Mouse (Mus musculus) layer of hippocampus, adult 11-12 months (tissue): ENCODE data around the gene Ano6.

Experiments used
- DNase-seq: peaks from one replicate; pipeline ENCODE4 v3.0.0; 2022; ENCODE audit warnings: low spot score

Gene Ano6

GRCm38 (mm10) chr15:95768703-95769102 is 21.9 kb upstream of the Ano6 start:
- no peak for DNase-seq

- DNase-seq, result no peak
Observed at GRCm38 (mm10) chr15:95769576-95769975, 21.1 kb upstream of the Ano6 start.

GRCm38 (mm10) chr15:95770307-95770706 is 20.3 kb upstream of the Ano6 start:
- no peak for DNase-seq

GRCm38 (mm10) chr15:95772374-95772773 is 18.3 kb upstream of the Ano6 start:
- DNase-seq, result no peak

GRCm38 (mm10) chr15:95772861-95773836 is 17.5 kb upstream of the Ano6 start:
- DNase-seq, result peak; percentile 54

- DNase-seq, result no peak
Observed at GRCm38 (mm10) chr15:95774197-95774596, 16.4 kb upstream of the Ano6 start.

GRCm38 (mm10) chr15:95774674-95775414 is 15.8 kb upstream of the Ano6 start:
- DNase-seq, result no peak

- no peak for DNase-seq
Observed at GRCm38 (mm10) chr15:95777743-95778142, 12.9 kb upstream of the Ano6 start.

GRCm38 (mm10) chr15:95778710-95779109 is 11.9 kb upstream of the Ano6 start:
- no peak for DNase-seq

GRCm38 (mm10) chr15:95786624-95787023 is 4.0 kb upstream of the Ano6 start:
- no peak for DNase-seq

GRCm38 (mm10) chr15:95787578-95787977 is 3.1 kb upstream of the Ano6 start:
- no peak for DNase-seq

GRCm38 (mm10) chr15:95789562-95790528 is 798 bp upstream of the Ano6 start:
- DNase-seq, result no peak

GRCm38 (mm10) chr15:95791141-95791791 is 623 bp downstream of the Ano6 start:
- no peak for DNase-seq

- no peak for DNase-seq
Observed at GRCm38 (mm10) chr15:95791855-95792254, 1.2 kb downstream of the Ano6 start.

- no peak for DNase-seq
Observed at GRCm38 (mm10) chr15:95792261-95793260, 1.9 kb downstream of the Ano6 start.

GRCm38 (mm10) chr15:95793748-95794491 is 3.3 kb downstream of the Ano6 start:
- DNase-seq, result no peak

GRCm38 (mm10) chr15:95794611-95795565 is 4.2 kb downstream of the Ano6 start:
- no peak for DNase-seq

GRCm38 (mm10) chr15:95796062-95796461 is 5.4 kb downstream of the Ano6 start:
- no peak for DNase-seq
